Mouse (Mus musculus): ENCODE results near the gene Setd7. TPM values are rescaled to one million over a fixed set of nuclear protein-coding genes. Genes with fewer than 3 reads are reported as not detected.
A peak's percentile ranks its signal among the peaks of the same experiment; 100 is the strongest.

Gene Setd7
- total and polyA plus RNA-seq, 2 experiments from 2014 or later: 2.5 to 54.7 TPM

DNA sequence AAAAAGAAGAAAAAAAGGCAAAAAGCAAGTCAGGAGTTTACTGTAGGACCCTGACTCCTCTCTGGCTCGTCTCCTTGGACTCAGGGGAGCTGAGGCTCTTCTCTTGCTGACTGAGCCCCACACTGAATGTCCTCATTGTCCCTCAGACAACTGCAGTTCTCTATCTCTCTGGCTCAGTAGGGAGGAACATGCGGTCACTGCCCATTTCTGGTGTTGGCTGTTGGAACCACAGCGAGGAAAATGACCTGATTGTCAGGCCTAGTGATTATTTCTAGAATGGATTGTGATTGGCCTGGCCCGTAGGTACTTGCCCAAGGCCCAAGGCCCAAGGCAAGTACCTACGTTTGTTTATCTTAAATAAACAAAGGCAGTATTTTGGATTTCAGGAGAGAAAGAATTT lies 62.0 kb downstream of the Setd7 start:
- no peak for DNase-seq (ENCODE audit: low spot score)
- no peaks in the 10 kb centered on the region for H3K9me3 ChIP-seq (replicated peaks; ENCODE audit: control insufficient read depth, low read length)
- H3K27me3 ChIP-seq (ENCODE audit: control insufficient read depth, insufficient read depth, low read length): no peaks in the 10 kb centered on the region
- no peak overlapping the region for H3K9ac ChIP-seq (replicated peaks; ENCODE audit: low read depth, low read length)
- TF ChIP-seq EP300 (IDR thresholded peaks at IDR 0.05; ENCODE audit: low read depth) (no peak), CTCF (IDR thresholded peaks at IDR 0.05; ENCODE audit: low read depth) (no peak)
- WGBS: 55% methylated on average over 5 of the region's 5 CpGs
- H3K4me2 ChIP-seq (ENCODE audit: low read depth, low read length): no peak overlapping the region
- H3K27ac ChIP-seq (ENCODE audit: low read depth): no peak overlapping the region
- H3K4me1 ChIP-seq (ENCODE audit: control insufficient read depth, insufficient read depth): no peaks in the 10 kb centered on the region
- ATAC-seq (ENCODE audit: insufficient read depth, low read depth): no peak
- peaks cover 6% of the 10 kb centered on the region for H3K36me3 ChIP-seq (replicated peaks; ENCODE audit: control insufficient read depth, insufficient read depth, low read length)
- no peak overlapping the region for H3K4me3 ChIP-seq (ENCODE audit: low read depth, low read length)

DNA sequence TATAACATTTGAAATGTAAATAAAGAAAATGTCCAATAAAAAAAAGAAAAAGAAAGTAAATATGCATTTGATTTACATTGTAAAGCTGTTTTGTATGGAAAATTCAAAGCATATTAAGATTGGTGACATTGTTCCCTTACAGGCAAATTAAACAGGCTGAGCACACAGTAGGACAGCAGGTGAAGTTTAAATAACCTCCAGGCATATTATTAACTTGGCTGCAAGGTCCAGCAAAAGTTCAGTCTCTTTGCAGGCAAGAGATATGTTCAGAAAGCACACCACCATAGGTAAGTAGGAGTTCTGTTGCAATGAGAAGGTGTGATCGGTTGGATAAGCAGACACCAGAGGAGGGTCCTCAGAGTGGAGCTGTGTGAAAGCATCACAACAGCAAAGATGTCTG lies 62.7 kb downstream of the Setd7 start:
- Histone ChIP-seq H3K4me1 (ENCODE audit: control insufficient read depth, insufficient read depth) (no peaks in the 10 kb centered on the region; the same call in 1 of the 2 replicates), H3K4me2 (ENCODE audit: low read depth, low read length) (no peak overlapping the region), H3K9me3 (replicated peaks; ENCODE audit: control insufficient read depth, low read length) (no peaks in the 10 kb centered on the region), H3K36me3 (replicated peaks; ENCODE audit: control insufficient read depth, insufficient read depth, low read length) (peaks cover 12% of the 10 kb centered on the region), H3K9ac (replicated peaks; ENCODE audit: low read depth, low read length) (no peak overlapping the region), H3K4me3 (ENCODE audit: low read depth, low read length) (no peak overlapping the region), H3K27me3 (ENCODE audit: control insufficient read depth, insufficient read depth, low read length) (no peaks in the 10 kb centered on the region), H3K27ac (ENCODE audit: low read depth) (no peak overlapping the region)
- no peak for TF ChIP-seq CTCF (IDR thresholded peaks at IDR 0.05; ENCODE audit: low read depth)
- TF ChIP-seq EP300 (IDR thresholded peaks at IDR 0.05; ENCODE audit: low read depth): no peak
- WGBS: 94% methylated on average over 1 of the region's 1 CpGs
- DNase-seq (ENCODE audit: low spot score): no peak
- ATAC-seq (ENCODE audit: insufficient read depth, low read depth): no peak

DNA sequence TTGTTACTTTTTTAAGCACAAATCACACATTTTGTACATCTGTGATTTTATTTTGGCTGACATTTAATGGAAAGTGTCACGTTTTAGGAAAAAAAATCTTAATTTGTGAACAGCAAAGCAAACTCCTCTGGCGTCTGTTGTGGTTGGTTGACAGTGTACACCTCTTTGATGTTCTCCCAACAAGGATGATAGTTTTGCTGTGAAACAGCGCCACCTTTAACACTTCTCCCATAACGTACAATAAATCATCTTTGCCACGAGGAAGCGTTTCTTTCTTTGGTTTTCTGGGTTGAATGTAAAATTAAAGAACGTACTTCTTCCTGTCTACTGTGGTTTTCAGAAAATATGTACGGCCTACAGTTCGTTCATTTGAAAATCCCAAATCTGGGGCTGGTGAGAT lies 65.0 kb downstream of the Setd7 start:
- DNase-seq (ENCODE audit: low spot score): no peak
- Histone ChIP-seq H3K27me3 (ENCODE audit: control insufficient read depth, insufficient read depth, low read length) (no peaks in the 10 kb centered on the region), H3K27ac (ENCODE audit: low read depth) (no peak overlapping the region), H3K9me3 (replicated peaks; ENCODE audit: control insufficient read depth, low read length) (no peaks in the 10 kb centered on the region), H3K36me3 (replicated peaks; ENCODE audit: control insufficient read depth, insufficient read depth, low read length) (peaks cover 12% of the 10 kb centered on the region), H3K9ac (replicated peaks; ENCODE audit: low read depth, low read length) (no peak overlapping the region), H3K4me2 (ENCODE audit: low read depth, low read length) (no peak overlapping the region), H3K4me1 (ENCODE audit: control insufficient read depth, insufficient read depth) (no peaks in the 10 kb centered on the region; the same call in 1 of the 2 replicates), H3K4me3 (ENCODE audit: low read depth, low read length) (no peak overlapping the region)
- no peak for TF ChIP-seq CTCF (IDR thresholded peaks at IDR 0.05; ENCODE audit: low read depth)
- no peak for TF ChIP-seq EP300 (IDR thresholded peaks at IDR 0.05; ENCODE audit: low read depth)
- WGBS: 90% methylated on average over 9 of the region's 9 CpGs
- no peak for ATAC-seq (ENCODE audit: insufficient read depth, low read depth)

DNA sequence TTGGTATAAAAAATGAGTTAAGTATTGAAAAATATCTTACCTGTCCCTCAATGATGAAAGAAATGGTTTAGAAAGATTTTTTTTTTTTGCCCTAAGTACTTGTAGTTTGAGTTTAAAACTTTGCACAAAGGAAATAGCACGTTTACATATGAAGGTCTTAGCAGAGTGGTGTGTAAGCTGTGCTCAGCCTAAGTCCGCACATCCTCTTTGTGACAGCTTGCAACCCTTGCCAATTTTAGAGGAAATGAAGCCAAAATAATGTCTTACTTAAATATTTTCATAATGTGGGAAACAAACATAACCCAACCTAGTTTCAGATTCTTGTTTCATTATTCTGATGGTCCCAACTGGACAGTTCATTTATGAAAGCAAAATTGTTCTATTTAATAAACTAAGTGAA lies 66.2 kb downstream of the Setd7 start:
- TF ChIP-seq CTCF (IDR thresholded peaks at IDR 0.05; ENCODE audit: low read depth) (no peak), EP300 (IDR thresholded peaks at IDR 0.05; ENCODE audit: low read depth) (no peak)
- H3K4me2 ChIP-seq (ENCODE audit: low read depth, low read length): no peak overlapping the region
- no peaks in the 10 kb centered on the region for H3K27me3 ChIP-seq (ENCODE audit: control insufficient read depth, insufficient read depth, low read length)
- DNase-seq (ENCODE audit: low spot score) (no peak), ATAC-seq (ENCODE audit: insufficient read depth, low read depth) (no peak)
- no peaks in the 10 kb centered on the region; the same call in 1 of the 2 replicates for H3K4me1 ChIP-seq (ENCODE audit: control insufficient read depth, insufficient read depth)
- H3K9me3 ChIP-seq (replicated peaks; ENCODE audit: control insufficient read depth, low read length): no peaks in the 10 kb centered on the region
- no peak overlapping the region for H3K4me3 ChIP-seq (ENCODE audit: low read depth, low read length)
- H3K27ac ChIP-seq (ENCODE audit: low read depth): no peak overlapping the region
- no peak overlapping the region for H3K9ac ChIP-seq (replicated peaks; ENCODE audit: low read depth, low read length)
- 77% methylated on average over 2 of the region's 2 CpGs for WGBS
- H3K36me3 ChIP-seq (replicated peaks; ENCODE audit: control insufficient read depth, insufficient read depth, low read length): peaks cover 12% of the 10 kb centered on the region

DNA sequence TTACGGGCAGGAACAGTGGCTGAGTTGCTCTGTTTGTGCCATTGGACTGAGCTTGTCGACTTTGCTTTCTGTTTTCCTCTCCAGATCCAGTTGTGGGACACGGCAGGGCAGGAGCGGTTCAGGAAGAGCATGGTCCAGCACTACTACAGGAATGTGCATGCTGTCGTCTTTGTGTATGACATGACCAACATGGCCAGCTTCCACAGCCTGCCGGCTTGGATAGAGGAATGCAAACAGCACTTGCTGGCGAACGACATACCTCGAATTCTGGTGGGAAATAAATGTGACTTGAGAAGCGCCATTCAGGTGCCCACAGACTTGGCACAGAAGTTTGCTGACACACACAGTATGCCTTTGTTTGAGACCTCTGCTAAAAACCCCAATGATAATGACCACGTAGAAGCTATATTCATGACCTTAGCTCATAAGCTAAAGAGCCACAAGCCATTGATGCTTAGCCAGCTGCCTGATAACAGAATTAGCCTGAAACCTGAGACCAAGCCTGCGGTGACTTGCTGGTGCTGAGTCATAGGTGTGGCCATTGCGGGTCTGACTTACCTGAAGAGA lies 67.3 kb downstream of the Setd7 start:
- H3K4me2 ChIP-seq (ENCODE audit: low read depth, low read length): no peak overlapping the region
- peak; percentile 85 for ATAC-seq (ENCODE audit: insufficient read depth, low read depth)
- WGBS: 48% methylated on average over 13 of the region's 13 CpGs
- TF ChIP-seq EP300 (IDR thresholded peaks at IDR 0.05; ENCODE audit: low read depth) (no peak), CTCF (IDR thresholded peaks at IDR 0.05; ENCODE audit: low read depth) (no peak)
- peaks cover 12% of the 10 kb centered on the region for H3K36me3 ChIP-seq (replicated peaks; ENCODE audit: control insufficient read depth, insufficient read depth, low read length)
- no peaks in the 10 kb centered on the region for H3K9me3 ChIP-seq (replicated peaks; ENCODE audit: control insufficient read depth, low read length)
- H3K27me3 ChIP-seq (ENCODE audit: control insufficient read depth, insufficient read depth, low read length): no peaks in the 10 kb centered on the region
- no peak overlapping the region for H3K9ac ChIP-seq (replicated peaks; ENCODE audit: low read depth, low read length)
- peak; percentile 16 for DNase-seq (ENCODE audit: low spot score)
- no peaks in the 10 kb centered on the region; the same call in 1 of the 2 replicates for H3K4me1 ChIP-seq (ENCODE audit: control insufficient read depth, insufficient read depth)
- H3K27ac ChIP-seq (ENCODE audit: low read depth): peak overlapping the region; percentile 40
- H3K4me3 ChIP-seq (ENCODE audit: low read depth, low read length): no peak overlapping the region

Measured in heart, postnatal 0 days (tissue).